Mouse (Mus musculus) right cerebral cortex, adult 18-20 months (tissue): ENCODE results near the gene Nap1l1.
"Not testable (repeated sequence)": the region's sequence is repeated elsewhere in the genome, so short reads cannot be mapped to it uniquely, and the experiment has no call there.

ENCODE experiments used
- DNase-seq: peaks from one replicate; pipeline ENCODE4 v3.0.0; 2022; ENCODE audit warnings: mixed read lengths

Nap1l1 gene

DNA sequence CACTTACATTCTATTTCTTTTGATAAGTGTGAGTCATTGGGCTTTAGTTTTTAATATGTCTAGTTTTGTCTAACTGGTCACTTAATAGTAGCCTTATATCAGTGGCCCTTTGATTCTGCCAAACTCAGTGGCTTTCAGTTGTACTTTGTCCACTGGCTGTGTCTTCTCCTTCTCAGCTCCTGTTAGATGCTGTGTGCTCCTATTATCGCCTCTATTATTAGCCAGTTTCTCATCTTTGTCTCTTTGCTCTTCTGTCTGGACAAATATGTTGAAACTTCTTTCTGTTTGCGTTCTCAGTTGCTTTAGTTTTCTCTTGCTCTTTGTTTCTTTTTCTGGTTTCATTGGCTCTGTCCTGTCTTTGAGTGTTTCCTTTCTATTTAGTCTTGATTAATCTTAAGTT lies 9.6 kb downstream of the Nap1l1 start:
- DNase-seq = no peak

DNA sequence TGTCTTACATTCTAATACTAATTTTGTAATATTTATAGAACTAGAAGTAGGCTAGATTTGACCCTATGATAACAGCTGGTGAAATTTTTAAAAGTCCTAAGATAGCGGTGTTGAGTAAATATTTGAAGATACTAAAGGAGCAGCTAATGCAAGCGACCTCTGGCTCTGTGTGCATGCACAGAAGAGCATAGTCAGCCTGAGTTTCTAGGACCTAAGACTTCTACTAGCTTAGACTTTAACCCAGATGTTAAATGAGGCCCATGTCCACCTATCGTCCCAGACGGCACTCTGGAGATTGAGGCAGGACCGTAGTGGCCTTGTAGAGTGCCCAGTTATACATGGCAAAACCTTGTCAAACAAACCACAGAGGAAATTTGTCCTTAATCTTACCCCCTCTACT lies 11.1 kb downstream of the Nap1l1 start:
- no peak for DNase-seq

DNA sequence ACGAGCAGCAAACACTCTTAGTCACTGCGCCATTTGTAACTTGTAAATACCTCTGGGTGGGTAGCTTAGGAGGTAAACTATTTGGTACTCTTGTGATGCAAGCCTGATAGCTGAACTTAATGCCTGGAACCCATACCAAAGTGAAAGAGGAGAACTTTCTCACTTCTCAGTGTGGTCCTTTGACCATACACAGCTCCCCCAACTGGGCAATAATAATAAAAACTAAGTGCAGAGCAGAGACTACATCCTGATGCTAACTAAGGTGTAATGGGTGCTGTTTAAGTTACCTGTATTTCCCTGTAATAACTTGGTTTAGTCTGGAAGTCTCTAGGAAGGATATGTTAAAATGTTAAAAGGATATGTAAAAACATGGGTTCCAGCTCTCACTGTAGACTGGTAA lies 15.8 kb downstream of the Nap1l1 start:
- DNase-seq = no peak

DNA sequence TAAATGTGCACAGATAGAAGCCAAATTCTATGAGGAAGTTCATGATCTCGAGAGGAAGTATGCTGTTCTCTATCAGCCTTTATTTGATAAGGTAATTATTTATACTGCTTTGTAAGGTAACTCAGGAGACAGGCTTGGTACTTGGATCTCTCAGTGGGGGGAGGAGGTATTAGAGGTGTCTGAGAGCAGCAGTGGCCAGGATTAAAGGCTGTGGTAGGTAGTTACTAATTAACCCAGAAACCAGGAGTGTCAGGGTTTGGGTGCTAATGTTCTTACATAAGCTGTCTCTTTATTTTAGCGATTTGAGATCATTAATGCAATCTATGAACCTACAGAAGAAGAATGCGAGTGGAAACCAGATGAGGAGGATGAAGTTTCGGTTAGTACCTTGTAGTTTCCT lies 17.1 kb downstream of the Nap1l1 start:
- not testable (repeated sequence) for DNase-seq

DNA sequence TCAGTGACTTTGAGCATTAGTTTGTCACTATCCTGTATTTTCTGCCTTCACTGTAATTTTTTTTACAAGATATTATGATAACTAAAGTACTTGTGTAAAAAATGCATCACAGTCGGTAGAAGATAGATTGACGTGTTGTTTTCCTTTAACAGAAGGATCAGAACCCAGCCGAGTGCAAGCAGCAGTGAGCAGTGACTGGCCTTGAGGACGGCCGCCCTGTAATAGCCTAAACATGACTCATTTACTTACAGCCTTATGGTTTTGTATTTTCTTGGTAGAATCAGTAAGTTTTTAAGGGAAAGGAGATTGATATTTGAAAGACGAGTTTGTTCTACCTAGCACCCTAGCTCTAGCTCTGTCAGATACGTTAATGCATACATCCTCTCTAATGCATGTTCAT lies 22.9 kb downstream of the Nap1l1 start:
- no peak for DNase-seq

DNA sequence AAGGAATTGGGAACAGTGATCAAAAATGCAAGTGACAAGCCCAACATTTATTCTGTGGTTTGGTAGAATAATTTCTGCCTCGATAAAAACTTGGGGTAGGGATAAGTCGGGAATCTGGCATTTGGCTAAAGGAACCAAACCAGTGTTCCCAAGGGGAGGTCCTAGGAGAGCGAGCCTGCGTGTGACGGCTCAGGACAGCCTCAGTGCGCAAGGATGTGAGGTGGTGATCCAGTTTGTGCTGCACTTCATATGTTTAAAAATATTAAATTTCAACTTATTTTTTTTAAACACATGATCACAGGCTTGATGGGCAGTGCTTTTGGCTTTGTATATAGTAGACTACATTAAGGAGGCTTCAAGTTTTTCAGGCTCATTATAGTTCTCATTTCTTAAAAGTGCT lies 26.9 kb downstream of the Nap1l1 start:
- no peak for DNase-seq

DNA sequence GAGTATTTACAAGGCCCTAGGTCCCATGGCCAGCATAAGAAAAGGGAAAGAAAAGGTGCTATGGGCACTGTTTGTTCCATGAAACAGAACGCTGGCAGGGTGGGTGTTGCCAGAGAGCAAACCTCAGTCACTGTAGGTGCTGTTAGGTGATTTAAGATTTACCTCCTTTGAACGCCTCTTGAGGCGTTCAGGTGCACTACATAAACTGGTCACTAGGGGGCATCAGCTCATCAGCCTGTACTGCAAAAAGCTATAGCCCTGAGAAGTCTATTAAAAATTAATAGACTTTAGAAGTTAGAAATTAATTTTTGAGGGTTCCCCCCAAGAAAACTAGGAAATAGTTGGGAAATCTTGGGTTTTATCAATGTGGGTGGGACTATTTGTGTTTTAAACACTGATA lies 30.0 kb downstream of the Nap1l1 start:
- peak; percentile 70 for DNase-seq

DNA sequence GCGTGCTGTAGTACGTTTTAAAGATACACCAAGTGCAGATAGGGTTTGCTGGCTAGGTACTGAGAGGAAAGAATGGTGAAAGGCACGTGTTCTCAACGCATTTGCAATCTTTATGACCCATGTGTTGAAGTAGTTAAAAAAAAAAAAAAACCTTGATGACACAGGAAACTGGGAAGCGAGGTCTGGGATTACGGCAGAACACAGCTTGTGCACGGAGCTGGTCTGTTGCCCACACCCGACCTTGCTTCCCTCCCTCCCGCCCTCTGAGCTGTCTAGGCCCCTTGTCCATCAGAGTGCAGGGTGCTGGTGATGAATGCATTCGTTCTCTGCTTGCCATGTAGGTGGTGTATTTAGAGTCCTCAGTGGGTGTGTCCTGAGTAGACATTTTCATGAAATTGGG lies 30.7 kb downstream of the Nap1l1 start:
- no peak for DNase-seq

DNA sequence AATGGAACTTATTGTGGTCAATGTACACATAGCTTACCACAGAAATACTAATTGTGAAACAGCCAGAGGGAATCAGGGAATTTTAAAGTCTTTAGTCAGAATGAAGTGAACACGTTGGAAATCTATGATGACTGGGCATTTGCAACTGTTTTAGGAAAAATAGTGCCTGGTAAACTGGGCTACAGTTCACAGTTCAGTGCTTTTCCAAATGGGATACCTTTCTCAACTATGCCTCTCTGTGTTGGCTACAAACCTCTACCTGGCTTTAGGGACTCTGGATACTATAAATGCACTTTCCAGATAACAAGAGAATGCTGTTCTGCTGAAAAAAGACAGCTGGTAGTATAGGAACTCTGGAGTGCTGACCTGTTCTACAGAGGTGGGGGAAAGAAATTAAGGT lies 31.6 kb downstream of the Nap1l1 start:
- DNase-seq = no peak

DNA sequence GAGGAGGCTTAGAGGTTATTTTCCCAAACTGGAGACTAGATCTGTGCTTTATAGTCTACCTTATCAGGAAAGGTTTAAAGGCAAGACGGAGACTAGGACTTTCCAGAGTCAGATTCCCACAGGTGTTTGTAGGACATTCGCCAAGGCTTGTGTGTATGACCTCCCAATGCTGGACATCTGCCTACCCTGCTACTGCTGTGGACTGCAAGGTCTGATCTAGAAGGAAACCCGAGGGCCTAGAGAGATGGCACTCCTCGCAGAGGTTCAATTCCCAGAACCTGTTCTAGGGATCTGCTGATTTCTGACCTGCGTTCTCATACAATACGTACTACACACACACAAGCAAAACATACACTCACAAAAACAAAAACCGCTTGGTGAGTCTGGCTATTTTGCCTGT lies 32.4 kb downstream of the Nap1l1 start:
- no peak for DNase-seq

DNA sequence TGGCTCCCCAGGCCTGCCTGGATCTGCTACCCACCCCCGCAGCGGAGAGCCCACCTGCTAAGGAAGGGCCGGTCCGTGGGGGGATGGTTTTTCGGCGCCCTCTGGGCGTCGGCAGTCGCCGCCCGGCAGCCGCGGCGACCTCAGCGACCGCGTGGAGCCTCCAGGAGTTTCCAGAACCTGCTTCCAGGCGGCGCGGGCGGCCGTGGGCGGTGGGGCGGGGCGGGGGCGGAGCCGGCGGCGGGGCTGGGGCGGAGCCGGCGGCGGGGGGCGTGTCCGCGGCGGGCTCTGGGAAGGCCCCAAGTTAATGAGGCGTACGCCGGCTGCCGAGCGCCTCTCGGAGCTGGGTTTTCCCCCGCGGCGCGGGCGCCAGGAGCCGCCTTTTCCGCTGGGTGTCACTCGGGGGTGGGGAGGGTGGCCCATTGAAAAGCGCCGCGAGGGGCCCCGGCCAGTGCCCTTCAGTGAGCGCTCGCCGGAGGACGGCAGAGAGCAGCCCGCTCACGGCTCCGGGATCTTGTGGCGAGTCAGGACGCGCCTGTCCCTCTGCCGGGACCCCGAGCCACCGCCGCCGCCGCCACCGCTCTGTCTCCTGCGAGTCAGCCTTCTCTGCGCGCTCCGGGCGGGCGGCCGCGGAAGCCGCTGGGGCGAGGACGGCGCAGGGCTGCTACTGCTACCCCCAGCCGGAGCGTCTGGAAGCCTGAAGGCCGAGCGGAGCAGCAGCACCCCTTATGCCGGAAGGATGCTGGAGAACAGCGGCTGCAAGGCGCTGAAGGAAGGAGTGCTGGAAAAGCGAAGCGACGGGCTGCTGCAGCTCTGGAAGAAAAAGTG lies 33.3 kb downstream of the Nap1l1 start, which contains the start of gene Phlda1:
TSS of gene Phlda1 (plus strand) at position 186 of the 825 bp plus-strand sequence.
- peak; percentile 95 for DNase-seq

DNA sequence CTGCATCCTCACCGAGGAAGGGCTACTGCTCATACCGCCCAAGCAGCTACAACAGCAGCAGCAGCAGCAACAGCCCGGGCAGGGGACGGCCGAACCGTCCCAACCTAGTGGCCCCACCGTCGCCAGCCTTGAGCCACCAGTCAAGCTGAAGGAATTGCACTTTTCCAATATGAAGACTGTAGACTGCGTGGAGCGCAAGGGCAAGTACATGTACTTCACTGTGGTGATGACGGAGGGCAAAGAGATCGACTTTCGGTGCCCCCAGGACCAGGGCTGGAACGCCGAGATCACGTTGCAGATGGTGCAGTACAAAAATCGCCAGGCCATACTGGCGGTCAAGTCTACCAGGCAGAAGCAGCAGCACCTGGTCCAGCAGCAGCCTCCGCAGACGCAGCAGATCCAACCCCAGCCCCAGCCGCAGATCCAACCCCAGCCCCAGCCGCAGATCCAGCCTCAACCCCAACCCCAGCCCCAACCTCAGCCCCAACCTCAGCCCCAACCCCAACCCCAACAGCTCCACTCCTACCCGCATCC lies 34.0 kb downstream of the Nap1l1 start:
- DNase-seq = no peak

DNA sequence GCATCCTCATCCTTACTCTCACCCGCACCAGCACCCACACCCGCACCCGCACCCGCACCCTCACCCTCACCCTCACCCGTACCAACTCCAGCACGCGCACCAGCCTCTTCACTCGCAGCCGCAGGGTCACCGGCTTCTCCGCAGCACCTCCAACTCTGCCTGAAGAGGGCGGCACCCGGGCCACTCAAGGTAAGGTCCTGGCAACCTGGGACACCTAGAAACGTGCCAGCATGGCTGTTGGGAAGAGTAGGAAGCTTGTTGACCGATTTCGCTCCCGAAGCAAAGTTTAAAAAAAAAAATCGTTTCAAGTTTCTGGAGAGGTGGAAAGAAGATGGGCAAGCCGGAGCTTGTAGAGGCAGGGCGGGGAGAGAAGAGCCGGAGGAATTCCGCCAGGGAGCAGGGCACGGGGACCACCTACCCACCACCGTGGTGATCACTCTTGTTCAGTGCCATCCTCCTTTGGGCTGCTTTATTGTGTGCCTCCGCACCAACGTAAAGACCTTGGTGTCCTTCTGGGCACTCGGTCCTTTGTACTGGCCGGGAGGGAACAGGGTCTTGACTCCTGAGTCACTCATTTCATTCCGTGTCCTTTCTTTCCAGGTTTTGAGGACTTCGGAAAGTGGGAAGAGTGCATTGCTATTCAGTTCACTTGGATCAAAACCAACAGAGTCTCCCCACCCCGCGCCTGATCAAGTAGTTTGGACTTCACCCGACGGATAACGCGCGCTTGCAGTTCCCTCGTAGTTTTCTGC lies 34.6 kb downstream of the Nap1l1 start:
- peak; percentile 76 for DNase-seq

DNA sequence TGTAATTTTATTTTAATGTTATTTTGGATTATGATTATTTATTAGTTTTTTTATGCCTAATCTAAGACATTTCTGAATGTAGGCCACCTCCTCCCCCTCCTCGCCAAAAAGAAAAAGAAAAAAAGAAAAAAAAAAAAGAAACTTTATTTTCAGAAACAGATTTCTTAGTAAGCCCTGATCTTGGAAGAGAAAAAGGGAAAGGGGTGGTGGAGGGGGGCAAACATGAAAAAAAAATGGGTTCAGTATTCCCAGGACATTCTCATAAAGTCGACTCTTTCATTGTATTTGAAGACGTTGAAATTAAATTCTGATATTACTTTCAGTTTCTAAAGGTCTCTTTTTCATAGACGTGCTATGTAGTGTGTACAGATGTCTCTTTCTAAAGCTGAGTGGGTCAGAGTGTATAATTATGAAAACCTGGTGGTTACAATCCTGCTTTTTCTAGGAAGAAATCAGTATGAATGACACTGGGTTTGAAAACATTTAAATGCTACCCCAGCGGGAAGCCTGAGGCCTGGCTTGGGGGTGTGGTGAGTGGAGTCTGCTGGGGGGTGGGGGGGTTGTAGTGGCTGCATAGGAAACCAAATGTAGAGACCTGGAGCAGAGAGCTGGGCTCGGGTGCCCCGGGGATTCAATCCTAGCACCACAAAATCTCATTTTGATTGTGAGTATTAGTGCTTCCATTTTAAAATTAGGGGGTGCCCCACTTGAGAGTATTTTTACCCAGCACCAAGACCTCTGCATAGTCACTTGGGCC lies 35.5 kb downstream of the Nap1l1 start:
- no peak for DNase-seq

DNA sequence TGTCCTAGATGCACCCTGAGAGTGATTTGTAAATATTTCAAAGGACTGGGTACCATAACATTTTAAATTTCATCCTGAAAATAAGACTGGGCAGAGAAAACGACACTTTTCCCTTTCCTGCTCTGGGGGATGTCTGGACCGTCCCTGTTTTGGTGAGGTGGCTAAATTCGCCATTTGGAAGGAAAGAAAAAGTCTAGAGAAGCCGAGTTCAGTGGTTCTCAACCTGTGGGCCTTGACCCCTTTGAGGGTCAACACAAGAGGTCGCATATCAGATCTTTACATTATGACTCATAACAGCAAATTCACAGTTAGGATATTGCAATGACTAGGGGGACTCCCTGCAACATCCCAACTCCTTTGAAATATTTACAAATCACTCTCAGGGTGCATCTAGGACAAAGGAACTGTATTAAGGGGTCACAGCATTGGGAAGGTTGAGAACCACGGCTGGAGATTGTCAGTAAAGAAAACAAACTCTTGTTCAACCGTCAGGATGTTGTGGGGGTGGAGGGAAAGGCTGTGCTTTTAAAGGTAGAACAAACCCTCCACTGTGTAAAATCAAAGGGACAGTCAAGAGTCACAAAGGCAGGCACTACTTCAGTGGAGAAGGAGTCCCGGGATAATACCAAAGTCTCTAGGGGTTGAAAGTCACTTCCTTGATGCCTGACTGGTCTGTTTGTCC lies 36.2 kb downstream of the Nap1l1 start:
- DNase-seq = no peak

DNA sequence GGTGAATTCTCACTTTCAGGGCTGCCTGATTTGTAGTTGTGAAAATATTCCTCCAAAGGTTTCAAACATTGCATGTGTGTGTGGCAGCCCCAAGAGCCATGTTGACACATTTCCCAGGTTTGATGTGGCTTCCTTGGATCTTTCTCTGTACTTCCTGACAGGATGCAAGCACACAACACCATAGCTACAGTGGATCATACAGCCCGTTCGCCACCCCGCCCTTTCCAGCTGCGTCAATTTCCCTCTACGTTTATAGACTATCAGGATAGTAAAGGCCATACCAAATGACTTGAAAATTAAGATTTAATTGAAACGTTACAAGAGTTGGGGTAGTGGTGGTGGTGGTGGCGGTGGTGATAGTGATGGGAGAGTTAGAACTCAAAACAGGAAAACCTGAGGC lies 37.0 kb downstream of the Nap1l1 start:
- no peak for DNase-seq

DNA sequence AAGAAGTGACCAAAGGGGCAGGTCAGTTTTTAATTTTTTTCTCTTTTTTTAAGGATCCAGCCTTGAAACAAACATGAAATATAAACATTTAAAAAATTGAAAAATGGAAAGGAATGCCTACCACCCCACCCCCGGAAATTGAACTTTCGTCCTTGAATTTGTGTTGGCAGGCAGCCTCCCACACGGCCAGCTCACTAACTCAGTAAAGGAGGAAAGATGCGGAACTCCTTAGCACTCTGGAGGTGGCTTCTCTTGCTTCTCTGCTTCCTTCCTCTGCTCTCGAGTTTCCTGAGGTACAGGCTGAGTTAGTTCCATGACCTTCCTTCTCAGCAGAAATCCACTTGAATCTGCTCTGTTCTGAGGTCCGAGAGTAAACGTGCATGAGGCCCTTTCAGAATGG lies 37.8 kb downstream of the Nap1l1 start:
- DNase-seq = no peak

DNA sequence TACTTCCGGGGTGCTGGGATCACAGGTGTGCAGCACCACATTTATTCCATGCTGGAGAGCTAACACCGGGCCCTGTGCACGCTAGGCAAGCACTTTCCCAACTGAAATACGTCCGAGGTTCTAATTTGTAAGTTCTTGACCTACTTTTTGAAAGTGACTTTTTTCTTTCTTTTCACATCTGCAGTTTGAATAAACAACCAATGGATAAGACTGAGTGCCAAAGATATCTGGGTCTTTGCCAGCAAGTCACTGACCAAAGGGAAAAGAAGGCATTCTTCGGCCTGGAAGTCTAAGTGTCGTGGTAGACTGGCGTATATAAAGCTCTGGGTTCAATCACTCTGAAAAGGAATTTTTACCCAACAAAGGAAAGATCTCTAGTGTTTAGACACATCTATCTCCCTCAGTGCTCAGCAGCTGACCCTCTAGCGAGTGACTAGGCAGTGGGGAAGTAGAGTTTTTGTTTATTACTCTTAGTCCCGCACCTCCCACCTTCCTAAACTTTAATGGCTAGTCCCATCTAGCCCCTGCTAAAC lies 39.1 kb downstream of the Nap1l1 start:
- DNase-seq = no peak

DNA sequence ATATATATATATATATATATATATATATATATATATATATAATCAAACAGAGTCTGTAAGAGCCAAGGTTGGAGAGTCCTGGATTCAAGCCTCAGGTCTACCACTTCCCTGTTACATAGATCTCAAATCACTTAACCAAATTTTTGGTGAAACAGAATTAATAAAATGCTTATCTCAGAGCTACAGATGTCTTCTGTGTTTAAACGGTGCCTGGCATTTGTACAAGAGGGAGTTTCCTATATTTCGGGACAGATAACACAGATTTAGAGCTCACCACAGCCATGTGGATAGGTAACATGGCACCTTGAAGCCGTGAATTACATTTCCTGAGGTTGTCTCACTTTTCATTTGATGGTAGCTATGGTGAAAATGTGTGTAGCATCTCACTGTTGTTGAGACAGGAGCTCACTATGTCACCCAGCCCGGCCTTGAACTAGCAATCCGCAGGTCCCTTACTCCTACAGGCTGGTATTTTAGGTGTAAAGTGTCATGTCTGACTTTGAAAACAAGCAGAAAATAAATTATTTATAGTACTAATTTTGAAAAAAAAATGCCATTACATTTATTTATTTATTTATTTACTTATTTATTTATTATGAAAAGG lies 41.4 kb downstream of the Nap1l1 start:
- no peak for DNase-seq

DNA sequence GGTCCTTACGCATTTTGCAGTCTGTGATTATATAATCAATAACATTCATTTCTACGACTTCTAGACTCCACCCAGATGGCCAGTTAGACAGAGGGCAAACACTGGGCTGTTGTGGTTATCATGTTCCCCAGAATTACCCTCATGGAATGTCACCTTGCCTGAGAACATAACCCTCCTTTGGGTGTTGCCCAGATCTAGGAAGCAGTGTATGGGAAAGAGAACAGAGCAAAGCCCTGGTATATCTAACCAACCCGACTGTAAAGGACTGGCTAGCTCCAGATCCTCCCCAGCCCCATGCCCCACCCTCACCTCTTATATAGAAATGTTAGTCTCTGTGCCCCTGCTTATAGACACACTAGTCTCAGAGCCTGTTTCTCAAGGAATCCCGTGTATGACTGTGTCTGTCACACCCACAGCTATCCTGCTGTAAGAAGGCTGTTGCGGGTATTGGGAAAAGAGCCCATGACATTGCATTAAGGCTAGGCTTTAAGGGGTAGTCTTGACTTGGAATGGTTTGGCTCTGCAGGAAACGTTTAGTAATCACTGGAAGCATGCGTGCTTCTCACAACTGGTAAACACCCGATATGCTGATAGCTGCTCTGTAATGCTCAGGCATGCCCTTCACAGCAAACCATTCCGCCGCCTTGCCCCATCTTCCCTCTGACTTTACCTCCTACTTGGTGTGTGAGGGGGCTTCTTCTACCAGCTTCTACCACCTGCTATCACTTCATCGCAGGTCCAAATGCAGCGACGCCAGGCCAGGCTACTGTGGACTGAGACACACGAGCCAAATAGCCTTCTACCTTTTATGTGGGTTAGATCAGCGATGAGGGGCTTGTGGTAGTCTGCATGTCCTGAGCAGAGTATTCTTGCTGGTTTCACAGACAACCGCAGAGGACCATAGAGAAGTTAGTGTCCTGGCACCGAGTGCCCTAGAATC lies 42.3 kb downstream of the Nap1l1 start:
- DNase-seq = no peak

DNA sequence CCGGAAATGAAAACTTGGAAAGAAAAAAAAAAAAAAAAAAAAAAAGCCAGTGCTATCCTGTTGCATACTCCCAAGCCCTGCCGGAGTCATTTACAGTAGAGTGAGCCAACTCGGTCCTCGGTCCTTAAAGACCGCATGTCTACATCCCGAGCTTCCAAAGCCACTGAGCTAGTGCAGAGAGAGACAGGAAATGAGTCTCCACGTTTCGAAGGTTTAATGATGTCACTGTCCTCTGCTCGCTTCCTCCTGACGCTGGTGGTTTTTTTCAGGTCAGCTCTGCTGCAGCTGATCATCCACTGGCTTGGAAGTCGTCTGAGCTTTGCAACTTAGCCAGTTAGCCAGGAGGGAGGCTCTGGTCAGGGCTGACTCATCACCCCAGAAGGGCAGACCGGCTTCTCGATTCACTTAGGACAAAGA lies 43.2 kb downstream of the Nap1l1 start:
- DNase-seq = no peak
